Mouse (Mus musculus): ENCODE data around the gene Orm3. TPM values are rescaled to one million over a fixed set of nuclear protein-coding genes. Genes with fewer than 3 reads are reported as not detected.

Orm3 gene
- polyA plus RNA-seq, 1 experiment from 2014 or later: not detected

GRCm38 (mm10) chr4:63362150-63362549, 6.2 kb downstream of the Orm3 start, which contains the start of gene Orm2:
TSS of gene Orm2 (plus strand) at chr4:63362449.
- DNase-seq (ENCODE audit: low spot score) (no peak), ATAC-seq (replicated peaks; ENCODE audit: low FRiP score, low read depth) (no peak)
- WGBS: 90% methylated on average over 5 of the region's 5 CpGs
- Histone ChIP-seq H3K4me1 (replicated peaks; ENCODE audit: insufficient read depth, low read length) (no peaks in the 10 kb centered on the region), H3K27ac (no peak within 1 kb of the TSS), H3K27me3 (ENCODE audit: insufficient read depth, low read length) (no peaks in the 10 kb centered on the region), H3K9me3 (replicated peaks; ENCODE audit: low read length) (no peaks in the 10 kb centered on the region), H3K36me3 (ENCODE audit: insufficient read depth, low read length) (no peaks in the 10 kb centered on the region), H3K4me2 (ENCODE audit: low read length) (no peak within 1 kb of the TSS), H3K4me3 (replicated peaks; ENCODE audit: low read depth, low read length) (no peak within 1 kb of the TSS), H3K9ac (ENCODE audit: low read depth, low read length) (no peak within 1 kb of the TSS)
- no peak for TF ChIP-seq CTCF (IDR thresholded peaks at IDR 0.05; ENCODE audit: low read depth)

- H3K27ac ChIP-seq: no peak overlapping the region
- no peaks in the 10 kb centered on the region for H3K27me3 ChIP-seq (ENCODE audit: insufficient read depth, low read length)
- H3K4me2 ChIP-seq (ENCODE audit: low read length): no peak overlapping the region
- no peaks in the 10 kb centered on the region for H3K4me1 ChIP-seq (replicated peaks; ENCODE audit: insufficient read depth, low read length)
- ATAC-seq (replicated peaks; ENCODE audit: low FRiP score, low read depth): peak; percentile 54; the same call in 1 of the 2 replicates
- peaks cover 10% of the 10 kb centered on the region for H3K36me3 ChIP-seq (ENCODE audit: insufficient read depth, low read length)
- peak; percentile 98 for TF ChIP-seq CTCF (IDR thresholded peaks at IDR 0.05; ENCODE audit: low read depth)
- no peak overlapping the region for H3K4me3 ChIP-seq (replicated peaks; ENCODE audit: low read depth, low read length)
- no peaks in the 10 kb centered on the region for H3K9me3 ChIP-seq (replicated peaks; ENCODE audit: low read length)
- DNase-seq (ENCODE audit: low spot score): peak; percentile 77
- no peak overlapping the region for H3K9ac ChIP-seq (ENCODE audit: low read depth, low read length)
- 17% methylated on average over 4 of the region's 4 CpGs for WGBS
Observed at GRCm38 (mm10) chr4:63368577-63368976, 12.6 kb downstream of the Orm3 start.

- Histone ChIP-seq H3K27ac (no peak overlapping the region), H3K9me3 (replicated peaks; ENCODE audit: low read length) (no peaks in the 10 kb centered on the region), H3K4me2 (ENCODE audit: low read length) (no peak overlapping the region), H3K4me1 (replicated peaks; ENCODE audit: insufficient read depth, low read length) (no peaks in the 10 kb centered on the region), H3K4me3 (replicated peaks; ENCODE audit: low read depth, low read length) (no peak overlapping the region), H3K36me3 (ENCODE audit: insufficient read depth, low read length) (peaks cover 14% of the 10 kb centered on the region), H3K27me3 (ENCODE audit: insufficient read depth, low read length) (no peaks in the 10 kb centered on the region), H3K9ac (ENCODE audit: low read depth, low read length) (no peak overlapping the region)
- DNase-seq (ENCODE audit: low spot score) (no peak), ATAC-seq (replicated peaks; ENCODE audit: low FRiP score, low read depth) (no peak)
- WGBS: 71% methylated on average over 7 of the region's 7 CpGs
- no peak for TF ChIP-seq CTCF (IDR thresholded peaks at IDR 0.05; ENCODE audit: low read depth)
Observed at GRCm38 (mm10) chr4:63370897-63371296, 14.9 kb downstream of the Orm3 start.

- H3K36me3 ChIP-seq (ENCODE audit: insufficient read depth, low read length): peaks cover 19% of the 10 kb centered on the region
- H3K27ac ChIP-seq: no peak overlapping the region
- ATAC-seq (replicated peaks; ENCODE audit: low FRiP score, low read depth) (no peak), DNase-seq (ENCODE audit: low spot score) (peak; percentile 39)
- H3K27me3 ChIP-seq (ENCODE audit: insufficient read depth, low read length): no peaks in the 10 kb centered on the region
- H3K4me3 ChIP-seq (replicated peaks; ENCODE audit: low read depth, low read length): no peak overlapping the region
- H3K4me2 ChIP-seq (ENCODE audit: low read length): no peak overlapping the region
- 57% methylated on average over 3 of the region's 3 CpGs for WGBS
- peak; percentile 60 for TF ChIP-seq CTCF (IDR thresholded peaks at IDR 0.05; ENCODE audit: low read depth)
- no peak overlapping the region for H3K9ac ChIP-seq (ENCODE audit: low read depth, low read length)
- no peaks in the 10 kb centered on the region for H3K4me1 ChIP-seq (replicated peaks; ENCODE audit: insufficient read depth, low read length)
- no peaks in the 10 kb centered on the region for H3K9me3 ChIP-seq (replicated peaks; ENCODE audit: low read length)
Observed at GRCm38 (mm10) chr4:63371890-63372289, 15.9 kb downstream of the Orm3 start.

- no peak overlapping the region for H3K4me3 ChIP-seq (replicated peaks; ENCODE audit: low read depth, low read length)
- ATAC-seq (replicated peaks; ENCODE audit: low FRiP score, low read depth) (no peak), DNase-seq (ENCODE audit: low spot score) (no peak)
- H3K4me2 ChIP-seq (ENCODE audit: low read length): no peak overlapping the region
- H3K4me1 ChIP-seq (replicated peaks; ENCODE audit: insufficient read depth, low read length): no peaks in the 10 kb centered on the region
- H3K9ac ChIP-seq (ENCODE audit: low read depth, low read length): no peak overlapping the region
- H3K9me3 ChIP-seq (replicated peaks; ENCODE audit: low read length): no peaks in the 10 kb centered on the region
- TF ChIP-seq CTCF (IDR thresholded peaks at IDR 0.05; ENCODE audit: low read depth): no peak
- no peaks in the 10 kb centered on the region for H3K27me3 ChIP-seq (ENCODE audit: insufficient read depth, low read length)
- H3K36me3 ChIP-seq (ENCODE audit: insufficient read depth, low read length): peaks cover 17% of the 10 kb centered on the region
- WGBS: 93% methylated on average over 8 of the region's 8 CpGs
- no peak overlapping the region for H3K27ac ChIP-seq
Observed at GRCm38 (mm10) chr4:63373404-63373803, 17.4 kb downstream of the Orm3 start.

GRCm38 (mm10) chr4:63374331-63374730, 18.4 kb downstream of the Orm3 start:
- Histone ChIP-seq H3K4me3 (replicated peaks; ENCODE audit: low read depth, low read length) (no peak overlapping the region), H3K36me3 (ENCODE audit: insufficient read depth, low read length) (peaks cover 24% of the 10 kb centered on the region), H3K4me2 (ENCODE audit: low read length) (no peak overlapping the region), H3K27me3 (ENCODE audit: insufficient read depth, low read length) (no peaks in the 10 kb centered on the region), H3K9ac (ENCODE audit: low read depth, low read length) (no peak overlapping the region), H3K27ac (no peak overlapping the region), H3K4me1 (replicated peaks; ENCODE audit: insufficient read depth, low read length) (no peaks in the 10 kb centered on the region), H3K9me3 (replicated peaks; ENCODE audit: low read length) (no peaks in the 10 kb centered on the region)
- ATAC-seq (replicated peaks; ENCODE audit: low FRiP score, low read depth) (no peak), DNase-seq (ENCODE audit: low spot score) (no peak)
- 60% methylated on average over 12 of the region's 12 CpGs for WGBS
- no peak for TF ChIP-seq CTCF (IDR thresholded peaks at IDR 0.05; ENCODE audit: low read depth)

- Histone ChIP-seq H3K4me1 (replicated peaks; ENCODE audit: insufficient read depth, low read length) (no peaks in the 10 kb centered on the region), H3K9ac (ENCODE audit: low read depth, low read length) (no peak overlapping the region), H3K27ac (no peak overlapping the region), H3K4me2 (ENCODE audit: low read length) (no peak overlapping the region), H3K4me3 (replicated peaks; ENCODE audit: low read depth, low read length) (no peak overlapping the region), H3K27me3 (ENCODE audit: insufficient read depth, low read length) (no peaks in the 10 kb centered on the region), H3K9me3 (replicated peaks; ENCODE audit: low read length) (no peaks in the 10 kb centered on the region), H3K36me3 (ENCODE audit: insufficient read depth, low read length) (peaks cover 33% of the 10 kb centered on the region)
- WGBS: 50% methylated on average over 1 of the region's 1 CpGs
- no peak for ATAC-seq (replicated peaks; ENCODE audit: low FRiP score, low read depth)
- TF ChIP-seq CTCF (IDR thresholded peaks at IDR 0.05; ENCODE audit: low read depth): no peak
- no peak for DNase-seq (ENCODE audit: low spot score)
Observed at GRCm38 (mm10) chr4:63375367-63375766, 19.4 kb downstream of the Orm3 start.

Data from kidney, postnatal 0 days (tissue).